20 mouse cellular contexts compared by ENCODE assay signal in the genomic region with DNA sequence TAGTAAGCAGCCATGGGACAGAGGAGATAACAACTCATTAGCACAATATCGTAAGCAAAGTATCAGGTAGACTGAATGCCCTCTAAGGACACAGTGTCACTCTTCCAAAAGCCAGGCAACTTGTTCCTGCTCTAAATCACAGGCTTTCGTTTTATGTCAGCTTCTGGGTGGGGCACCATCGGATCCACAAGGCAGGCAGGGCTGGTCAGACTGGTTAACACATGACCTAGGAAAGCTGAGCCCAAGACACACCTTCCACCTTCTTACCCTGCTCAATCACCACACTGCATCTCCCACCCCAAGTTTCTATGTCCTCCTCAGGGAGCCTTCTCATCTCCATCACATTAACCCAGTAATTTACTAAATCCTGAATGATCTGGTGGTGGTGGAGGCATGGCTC.
"Had no signal": no experiment of that assay in that cellular context is flagged by ENCODE, and none has a peak within 500 bp of the region (broad histone marks: within the 10 kb centered on the region; RNA-seq: fewer than 3 reads in every experiment).

No protein-coding gene starts in this region.

- H3K4me2 ChIP-seq: limb, embryonic 12.5 days; liver, embryonic 13.5 days; lung, embryonic 15.5 days; midbrain, embryonic 12.5 days; neural tube, embryonic 13.5 days had no signal

- H3K36me3 ChIP-seq: limb, embryonic 12.5 days; liver, embryonic 13.5 days; lung, embryonic 15.5 days; midbrain, embryonic 12.5 days; neural tube, embryonic 13.5 days had no signal

- ATAC-seq: liver, postnatal 0 days; midbrain, embryonic 16.5 days had no signal

- DNase-seq: kidney, adult 11 months; kidney, adult 9 months; kidney, postnatal 36 days; liver; liver, embryonic 13.5 days; liver, postnatal 0 days; retina, postnatal 1 day; right cerebral cortex, postnatal 4 days; spleen, adult 18-20 months; thymus, adult 18-20 months; thymus, postnatal 14 days had no signal

- H3K9ac ChIP-seq: limb, embryonic 12.5 days; liver, embryonic 13.5 days; liver, postnatal 0 days; lung, embryonic 15.5 days; midbrain, embryonic 12.5 days; neural tube, embryonic 13.5 days had no signal

- H3K9me3 ChIP-seq: limb, embryonic 12.5 days; liver, embryonic 13.5 days; lung, embryonic 15.5 days; megakaryocyte, embryonic 14.5 days; midbrain, embryonic 12.5 days; neural tube, embryonic 13.5 days had no signal

- H3K27me3 ChIP-seq: limb, embryonic 12.5 days; liver, embryonic 13.5 days; midbrain, embryonic 12.5 days; neural tube, embryonic 13.5 days had no signal

- H3K27ac ChIP-seq: kidney, postnatal 0 days; layer of hippocampus, adult 2 months; limb, embryonic 12.5 days; liver, embryonic 13.5 days; lung, embryonic 15.5 days; macrophage; midbrain, embryonic 12.5 days; neural tube, embryonic 13.5 days had no signal

- H3K4me3 ChIP-seq: layer of hippocampus, adult 2 months; limb, embryonic 12.5 days; liver, embryonic 13.5 days; lung, embryonic 15.5 days; megakaryocyte, embryonic 14.5 days; midbrain, embryonic 12.5 days; neural tube, embryonic 13.5 days had no signal

- H3K4me1 ChIP-seq: limb, embryonic 12.5 days; liver, embryonic 13.5 days; lung, embryonic 15.5 days; megakaryocyte, embryonic 14.5 days; midbrain, embryonic 12.5 days had no signal
